Mouse (Mus musculus): ENCODE measurements at regions not wholly inside any gene's neighbourhood (a gene's known extent, or its start where the extent isn't known, plus 50 kb on each side); places are given as distances from the start of the nearest gene placed in this dataset.

DNA sequence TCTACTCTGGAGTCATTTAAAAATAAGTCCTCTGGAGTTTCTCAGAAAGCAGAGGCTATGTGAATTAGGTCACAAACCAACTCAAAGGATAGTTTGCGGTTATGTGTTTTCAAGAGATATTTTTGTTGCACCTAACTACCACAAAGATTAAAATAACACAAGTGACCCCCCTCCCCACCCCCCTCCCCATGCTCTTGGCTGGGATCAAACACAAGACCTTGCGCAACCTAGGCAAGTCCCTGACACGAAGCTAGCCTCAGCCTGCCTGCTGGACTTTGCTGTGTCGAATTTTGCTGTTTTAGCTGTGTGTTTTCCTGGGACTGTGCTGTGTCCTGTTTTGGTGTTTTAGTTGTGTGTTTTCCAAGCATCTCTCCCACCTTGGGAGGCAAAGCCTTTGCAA, 94.0 kb upstream of the Ubr2 start:
- TF ChIP-seq POLR2A (IDR thresholded peaks at IDR 0.05; ENCODE audit: extremely low read depth, insufficient read depth, low read length) (no peak), CTCF (IDR thresholded peaks at IDR 0.05; ENCODE audit: extremely low read depth, insufficient read depth, low read length) (no peak)

Data from cortical plate, adult 2 months (tissue).